Mouse (Mus musculus) adrenal gland, postnatal 4 days (tissue): Measurements from ENCODE around the gene Rnf126. TPM values are rescaled to one million over a fixed set of nuclear protein-coding genes. Genes with fewer than 3 reads are reported as not detected.

Experiments
- DNase-seq, 2 experiments: peaks; one replicate each; pipeline ENCODE4 v3.0.0; 2021 to 2022; ENCODE audit warnings: low spot score in 2 of 2, mixed read lengths in 2 of 2
- long read RNA-seq, 2 experiments: library from polyadenylated mRNA; stranded (forward); transcript quantifications; one replicate each; pipeline ENCODE4 v2.0.0; 2021
- total RNA-seq, 2 experiments: library from RNA; stranded (reverse); gene quantifications; 2 replicates each; pipeline ENCODE4 v1.2.3; 2021

The Rnf126 gene
- total RNA-seq = 10 to 100 TPM; 60.7 to 61.7 TPM
- long read RNA-seq, experiment 1, transcript Rnf126-201 (9 exons, 1,639 nt) = major isoform, 71 of 99 reads
- long read RNA-seq, experiment 1, partial matches to known transcripts = 5 of 99 reads
- long read RNA-seq, experiment 1, other reads (novel, unspliced or antisense) = 23 of 99 reads
- long read RNA-seq, experiment 2, transcript Rnf126-201 (9 exons, 1,639 nt) = major isoform, 32 of 57 reads
- long read RNA-seq, experiment 2, partial matches to known transcripts = 8 of 57 reads
- long read RNA-seq, experiment 2, other reads (novel, unspliced or antisense) = 17 of 57 reads

GRCm38 (mm10) chr10:79766508-79767325 is at the start of gene Rnf126:
Rnf126 (minus strand) TSS chr10:79766952.
- peak; percentile 98 to 99 for DNase-seq

GRCm38 (mm10) chr10:79815671-79816494 is 49.1 kb upstream of the Rnf126 start:
- no peak for DNase-seq

GRCm38 (mm10) chr10:79814271-79814842 is 47.6 kb upstream of the Rnf126 start:
- no peak for DNase-seq

GRCm38 (mm10) chr10:79811736-79812637 is 45.2 kb upstream of the Rnf126 start:
- peak; percentile 73 to 84 for DNase-seq

GRCm38 (mm10) chr10:79808728-79809127 is 42.0 kb upstream of the Rnf126 start:
- no peak for DNase-seq

- no peak for DNase-seq
These were observed 41.1 kb upstream of the Rnf126 start for GRCm38 (mm10) chr10:79807826-79808225.

GRCm38 (mm10) chr10:79806972-79807371 is 40.2 kb upstream of the Rnf126 start:
- no peak for DNase-seq

- DNase-seq = no peak
These were observed 39.6 kb upstream of the Rnf126 start for GRCm38 (mm10) chr10:79806331-79806730.

- no peak for DNase-seq
These were observed 38.9 kb upstream of the Rnf126 start for GRCm38 (mm10) chr10:79805636-79806035.

- DNase-seq = no peak
These were observed 37.1 kb upstream of the Rnf126 start for GRCm38 (mm10) chr10:79803716-79804323.

GRCm38 (mm10) chr10:79802331-79802971 is 35.7 kb upstream of the Rnf126 start:
- peak; percentile 39 to 74 for DNase-seq

- DNase-seq = no peak
These were observed 35.1 kb upstream of the Rnf126 start for GRCm38 (mm10) chr10:79801837-79802236.

GRCm38 (mm10) chr10:79800508-79800907 is 33.8 kb upstream of the Rnf126 start:
- no peak for DNase-seq

GRCm38 (mm10) chr10:79798289-79798928 is 31.7 kb upstream of the Rnf126 start:
- DNase-seq = no peak

- DNase-seq = no peak
These were observed 30.6 kb upstream of the Rnf126 start for GRCm38 (mm10) chr10:79797326-79797725.

GRCm38 (mm10) chr10:79795905-79796304 is 29.2 kb upstream of the Rnf126 start:
- no peak for DNase-seq

GRCm38 (mm10) chr10:79794491-79794931 is 27.8 kb upstream of the Rnf126 start:
- no peak for DNase-seq

GRCm38 (mm10) chr10:79793738-79794490 is 27.2 kb upstream of the Rnf126 start:
- no peak for DNase-seq
